Comparison of ENCODE assay signal across 31 mouse cellular contexts in the genomic region with DNA sequence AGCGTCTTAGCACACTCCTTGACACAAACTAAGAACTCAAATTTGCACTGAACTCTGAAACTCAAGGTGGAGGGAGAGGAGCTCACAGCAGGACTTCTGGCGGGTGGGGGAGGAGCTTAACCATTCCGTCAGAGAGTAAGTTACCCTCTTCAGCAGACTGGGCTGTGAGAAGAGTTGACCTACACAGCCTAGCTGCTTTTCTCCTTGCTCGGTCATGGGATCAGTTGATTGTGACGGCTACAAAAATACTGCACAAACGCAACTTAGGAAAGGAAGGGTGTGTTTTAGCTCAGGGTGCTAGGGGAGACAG. TPM values are rescaled to one million over a fixed set of nuclear protein-coding genes. Genes with fewer than 3 reads are reported as not detected.
A peak's percentile ranks its signal among the peaks of the same experiment; 100 is the strongest.
DNase-seq lines count a peak whose midpoint lies in the region; ATAC-seq lines count a peak whose summit lies in the region.
"Had no signal": no experiment of that assay in that cellular context is flagged by ENCODE, and none has a peak within 500 bp of the region (broad histone marks: within the 10 kb centered on the region; RNA-seq: fewer than 3 reads in every experiment).

No protein-coding gene starts in this region.

- peaks cover 28% of the 10 kb centered on the region for H3K4me1 ChIP-seq in heart, embryonic 10.5 days
- H3K4me1 ChIP-seq in liver, embryonic 11.5 days (replicated peaks; ENCODE audit: control insufficient read depth, insufficient read depth, low read length), result peaks cover 4% of the 10 kb centered on the region

- no peaks in the 10 kb centered on the region for H3K36me3 ChIP-seq in heart, embryonic 10.5 days
- H3K36me3 ChIP-seq in liver, embryonic 11.5 days (ENCODE audit: control insufficient read depth, insufficient read depth, low read length), result no peaks in the 10 kb centered on the region
- H3K36me3 ChIP-seq: forebrain, embryonic 12.5 days; G1E; kidney, embryonic 15.5 days; limb, embryonic 13.5 days; midbrain, embryonic 10.5 days; midbrain, embryonic 15.5 days; neural tube, embryonic 15.5 days had no signal

- no peak overlapping the region for H3K9ac ChIP-seq in liver, embryonic 11.5 days (ENCODE audit: low read depth, low read length)
- H3K9ac ChIP-seq: forebrain, embryonic 12.5 days; kidney, embryonic 15.5 days; limb, embryonic 13.5 days; liver, embryonic 14.5 days; lung, embryonic 14.5 days; midbrain, embryonic 15.5 days; neural tube, embryonic 15.5 days had no signal

- 0 out of 2 replicates have a peak overlapping the region, but pooled peaks have one; percentile 16 for H3K27ac ChIP-seq in heart, embryonic 10.5 days
- H3K27ac ChIP-seq in liver, embryonic 11.5 days (ENCODE audit: low read depth, low read length), result no peak overlapping the region
- H3K27ac ChIP-seq: kidney, embryonic 15.5 days; layer of hippocampus, adult 2 months; left cerebral cortex, adult 2 months; limb, embryonic 13.5 days; liver, embryonic 14.5 days; midbrain, embryonic 10.5 days; midbrain, embryonic 15.5 days; neural tube, embryonic 15.5 days had no signal

- no peak overlapping the region for H3K4me3 ChIP-seq in heart, embryonic 10.5 days
- H3K4me3 ChIP-seq in liver, embryonic 11.5 days (ENCODE audit: low read depth, low read length), result no peak overlapping the region
- H3K4me3 ChIP-seq: erythroblast, embryonic 14.5 days; forebrain, embryonic 12.5 days; kidney, embryonic 15.5 days; layer of hippocampus, adult 2 months; left cerebral cortex, adult 2 months; limb, embryonic 13.5 days; midbrain, embryonic 10.5 days; midbrain, embryonic 15.5 days; neural tube, embryonic 15.5 days had no signal

- DNase-seq in heart, embryonic 10.5 days (ENCODE audit: low spot score), result no peak
- DNase-seq in heart, adult 9 months (ENCODE audit: low spot score in 2 of 2), result no peak
- no peak for DNase-seq in liver, embryonic 11.5 days (ENCODE audit: low spot score)
- DNase-seq in liver (no peak), ES-CJ7 (ENCODE audit: low read depth, low spot score) (peak; percentile 72)
- DNase-seq in kidney, postnatal 14 days, result no peak
- no peak for DNase-seq in thymus, postnatal 4 days
- DNase-seq: adrenal gland, postnatal 25 days; gastrocnemius, postnatal 14 days; kidney, adult 18-20 months; kidney, postnatal 36 days; lung, embryonic 14.5 days; right cerebral cortex, postnatal 14 days; thymus, postnatal 25 days had no signal

- peak overlapping the region; percentile 30; the same call in 1 of the 2 replicates for H3K4me2 ChIP-seq in liver, embryonic 11.5 days
- H3K4me2 ChIP-seq: forebrain, embryonic 12.5 days; kidney, embryonic 15.5 days; limb, embryonic 13.5 days; lung, embryonic 14.5 days; midbrain, embryonic 15.5 days; neural tube, embryonic 15.5 days had no signal

- 27% methylated on average over 6 of the region's 6 CpGs for WGBS in heart, embryonic 10.5 days
- WGBS in liver, embryonic 11.5 days, result 38% methylated on average over 6 of the region's 6 CpGs

- H3K9me3 ChIP-seq in heart, embryonic 10.5 days, result no peaks in the 10 kb centered on the region
- no peaks in the 10 kb centered on the region for H3K9me3 ChIP-seq in liver, embryonic 11.5 days (ENCODE audit: control insufficient read depth, low read length)
- H3K9me3 ChIP-seq: forebrain, embryonic 12.5 days; G1E; kidney, embryonic 15.5 days; limb, embryonic 13.5 days; midbrain, embryonic 10.5 days; midbrain, embryonic 15.5 days; neural tube, embryonic 15.5 days had no signal

- no peak for ATAC-seq in liver, embryonic 11.5 days (replicated peaks; ENCODE audit: low FRiP score)
- ATAC-seq: hindbrain, embryonic 16.5 days; midbrain, embryonic 15.5 days had no signal

- H3K27me3 ChIP-seq in heart, embryonic 10.5 days (ENCODE audit: insufficient read depth, poor library complexity, severe bottlenecking), result peaks cover 46% of the 10 kb centered on the region
- H3K27me3 ChIP-seq in liver, embryonic 11.5 days (replicated peaks; ENCODE audit: control insufficient read depth, insufficient read depth, low read length), result peaks cover 25% of the 10 kb centered on the region
- H3K27me3 ChIP-seq: neural tube, embryonic 15.5 days had no signal

RNA-seq across cellular contexts. Expression of a gene that starts 10.8 kb away (rescaled TPM):
- not detected in 2 replicates for polyA plus RNA-seq in heart, embryonic 10.5 days (2016; fragmentation: Nextera tagmentation; extraction: Ambion mirVana)
- not detected in 2 replicates for polyA plus RNA-seq in liver, embryonic 11.5 days (2014; fragmentation: Nextera tagmentation; extraction: Ambion mirVana)
- polyA plus RNA-seq: embryonic facial prominence, embryonic 14.5 days; erythroblast, embryonic 14.5 days; forebrain, embryonic 12.5 days; G1E; heart, embryonic 16.5 days; hindbrain, embryonic 16.5 days; intestine, embryonic 14.5 days; kidney, embryonic 15.5 days; limb, embryonic 13.5 days; liver, embryonic 14.5 days; lung, embryonic 14.5 days; midbrain, embryonic 10.5 days; midbrain, embryonic 15.5 days; neural tube, embryonic 15.5 days; small intestine, adult 2 months; stomach, embryonic 14.5 days had no signal

RNA-seq across cellular contexts. Expression of a gene that starts 47.7 kb away (rescaled TPM):
- 16.8 and 22.8 TPM in 2 replicates for polyA plus RNA-seq in heart, embryonic 10.5 days (2016; fragmentation: Nextera tagmentation; extraction: Ambion mirVana)
- polyA plus RNA-seq in liver, embryonic 11.5 days (2014; fragmentation: Nextera tagmentation; extraction: Ambion mirVana), result 20.7 and 22.4 TPM in 2 replicates

RNA-seq across cellular contexts. Expression of a gene that starts 57.7 kb away (rescaled TPM):
- 47.6 and 62.5 TPM in 2 replicates for polyA plus RNA-seq in heart, embryonic 10.5 days (2016; fragmentation: Nextera tagmentation; extraction: Ambion mirVana)
- 92.6 and 96.7 TPM in 2 replicates for polyA plus RNA-seq in liver, embryonic 11.5 days (2014; fragmentation: Nextera tagmentation; extraction: Ambion mirVana)
